Mouse (Mus musculus) C2C12 (cell line): ENCODE results near the gene Prr22. TPM values are rescaled to one million over a fixed set of nuclear protein-coding genes. Genes with fewer than 3 reads are reported as not detected.

Experiments used
- H3K27me3 ChIP-seq: one replicate; pipeline ENCODE4 v1.6.1; 2011; ENCODE audit not compliant: control insufficient read depth, insufficient read depth, insufficient read length
- H3K36me3 ChIP-seq: one replicate; pipeline ENCODE4 v1.6.1; 2011; ENCODE audit not compliant: control insufficient read depth, insufficient read depth
- H3K4me3 ChIP-seq: one replicate; pipeline ENCODE4 v1.5.1; 2011; ENCODE audit warnings: mild to moderate bottlenecking, control low read depth; ENCODE audit not compliant: poor library complexity, insufficient read depth, severe bottlenecking
- H3K79me2 ChIP-seq: one replicate; pipeline ENCODE4 v1.6.1; 2011; ENCODE audit not compliant: control insufficient read depth, insufficient read depth
- H3K79me3 ChIP-seq: one replicate; pipeline ENCODE4 v1.6.1; 2011; ENCODE audit warnings: low read depth, control low read depth
- H3ac ChIP-seq: one replicate; pipeline ENCODE3; 2011; ENCODE audit warnings: low read depth; ENCODE audit not compliant: control insufficient read depth, insufficient read length
- CEBPB ChIP-seq: IDR thresholded peaks from one replicate; pipeline ENCODE4 v1.6.1; 2011; ENCODE audit warnings: low read depth, mild to moderate bottlenecking, control low read depth, moderate library complexity
- CTCF ChIP-seq: IDR thresholded peaks from one replicate; pipeline ENCODE4 v1.5.1; 2011; ENCODE audit not compliant: control insufficient read depth, insufficient read depth, insufficient read length
- FOSL1 ChIP-seq: IDR thresholded peaks from one replicate; pipeline ENCODE4 v1.8.0; 2011; ENCODE audit warnings: mild to moderate bottlenecking, low read length; ENCODE audit not compliant: poor library complexity, insufficient read depth, severe bottlenecking
- MAX ChIP-seq: IDR thresholded peaks from one replicate; pipeline ENCODE4 v1.6.1; 2011; ENCODE audit warnings: mild to moderate bottlenecking, control low read depth
- MYOD1 ChIP-seq: IDR thresholded peaks from one replicate; pipeline ENCODE4 v1.6.1; 2011; ENCODE audit warnings: low read depth; ENCODE audit not compliant: control insufficient read depth, insufficient read length
- MYOG ChIP-seq: IDR thresholded peaks from one replicate; pipeline ENCODE4 v1.6.1; 2011; ENCODE audit not compliant: control insufficient read depth, insufficient read length; ENCODE audit errors: extremely low read depth
- USF1 ChIP-seq: IDR thresholded peaks from one replicate; pipeline ENCODE4 v1.6.1; 2011; ENCODE audit warnings: low read depth, mild to moderate bottlenecking, control low read depth, moderate library complexity
- long read RNA-seq, 2 experiments: library from polyadenylated mRNA; unstranded; transcript quantifications; one replicate each; pipeline ENCODE4 v2.0.0; 2019 to 2020
- polyA plus RNA-seq: library from polyadenylated mRNA; unstranded; fragments of >200 nt; fragmentation: generic; extraction: Trizol; gene quantifications from one replicate; pipeline ENCODE4 v1.2.1, GENCODE M21; 2012; ENCODE audit warnings: missing spikeins

Gene Prr22
- 0.47 TPM for polyA plus RNA-seq
- long read RNA-seq, experiment 1: 0 reads
- long read RNA-seq, experiment 2: 0 reads

DNA sequence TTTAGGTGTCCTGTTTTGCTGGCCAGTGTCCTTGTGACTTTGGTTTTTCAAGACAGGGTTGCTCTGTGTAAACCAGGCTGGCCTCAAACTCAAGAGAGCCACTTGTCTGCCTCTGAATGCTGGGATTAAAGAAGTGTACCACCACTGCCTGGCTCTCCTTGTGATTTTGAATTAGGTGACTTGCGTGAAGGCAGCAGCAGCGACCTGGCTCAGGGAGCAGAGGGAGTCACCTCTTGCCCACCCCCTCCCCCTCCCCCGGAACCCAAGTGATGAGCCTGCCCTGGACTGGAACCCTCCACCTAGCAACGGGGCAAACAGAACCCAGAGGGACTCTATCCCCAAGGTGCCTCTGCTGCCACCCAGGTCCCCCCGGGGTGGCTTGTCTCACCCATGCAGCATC is at the start of gene Prr22:
Gene Prr22, plus strand, starts transcription at position 301 of the 400 bp plus-strand sequence.
- Histone ChIP-seq H3K36me3 (peaks cover 19% of the 10 kb centered on the region), H3K79me3 (peaks cover 7% of the 10 kb centered on the region), H3ac (no peak within 1 kb of the TSS), H3K4me3 (no peak within 1 kb of the TSS), H3K27me3 (no peaks in the 10 kb centered on the region), H3K79me2 (peaks cover 10% of the 10 kb centered on the region)
- no peak for TF ChIP-seq MYOG
- TF ChIP-seq CEBPB: no peak
- TF ChIP-seq USF1: no peak
- no peak for TF ChIP-seq FOSL1
- no peak for TF ChIP-seq MAX
- TF ChIP-seq CTCF: no peak
- TF ChIP-seq MYOD1: no peak

DNA sequence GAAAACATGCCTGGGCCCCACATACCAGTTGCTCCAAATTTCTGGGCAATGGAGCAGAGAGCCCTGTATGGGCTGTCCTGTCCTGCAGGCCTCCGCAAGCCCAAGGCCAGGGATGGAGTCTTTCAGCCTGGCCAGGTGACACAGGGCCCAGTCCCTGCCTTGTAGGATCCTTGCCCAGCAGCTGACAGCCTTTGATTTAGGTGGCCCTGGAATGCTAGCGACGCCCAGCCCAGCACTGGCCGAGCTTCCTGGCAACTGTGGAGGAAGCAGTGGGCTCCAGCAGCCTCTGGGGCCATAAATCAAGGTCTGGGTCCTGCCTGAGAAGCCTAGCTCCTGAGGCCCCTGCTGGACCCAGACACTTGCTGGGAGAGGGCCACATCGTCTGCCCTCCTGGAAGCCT is 47.6 kb upstream of the Prr22 start:
- Histone ChIP-seq H3ac (no peak overlapping the region), H3K79me2 (peaks cover 39% of the 10 kb centered on the region), H3K79me3 (peaks cover 17% of the 10 kb centered on the region), H3K36me3 (no peaks in the 10 kb centered on the region), H3K27me3 (no peaks in the 10 kb centered on the region), H3K4me3 (no peak overlapping the region)
- TF ChIP-seq MAX (no peak), CEBPB (no peak), FOSL1 (no peak), USF1 (no peak), MYOD1 (no peak), MYOG (no peak), CTCF (no peak)

DNA sequence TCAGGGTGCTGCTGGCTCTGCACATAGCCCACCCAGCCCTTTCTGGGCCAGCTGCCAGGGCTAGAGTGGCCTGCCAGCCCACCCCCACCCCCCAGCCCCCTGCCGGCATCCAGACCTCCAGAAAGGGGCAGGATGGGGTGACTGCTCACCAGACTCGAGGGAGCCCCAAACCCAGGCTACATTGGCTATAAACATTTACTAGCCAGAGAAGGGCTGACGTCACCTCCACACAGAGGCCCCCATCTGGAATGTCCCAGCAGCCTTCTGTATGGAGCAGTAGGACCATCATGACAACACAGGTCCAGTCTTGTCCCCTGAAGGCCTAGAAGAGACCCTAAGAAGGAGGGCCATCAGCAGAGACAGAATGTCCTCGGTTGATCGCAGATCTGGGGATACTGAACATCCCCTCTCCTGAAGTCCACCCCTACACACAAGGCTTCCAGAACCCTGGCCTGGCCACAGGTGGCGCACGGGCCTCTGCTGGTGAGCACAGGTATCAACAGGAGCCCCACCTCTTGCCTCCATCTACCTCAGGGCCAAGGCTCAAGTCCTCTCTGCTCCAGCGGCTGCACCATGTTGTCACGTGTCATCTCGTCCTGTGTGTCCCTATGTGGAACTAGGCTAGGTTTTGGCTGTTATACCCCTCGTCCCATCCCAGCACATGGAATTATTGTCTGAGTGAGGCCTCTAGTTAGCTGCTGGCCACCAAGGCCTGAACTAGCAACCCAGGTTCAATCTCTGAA is 46.5 kb upstream of the Prr22 start:
- no peaks in the 10 kb centered on the region for H3K36me3 ChIP-seq
- TF ChIP-seq CTCF: no peak
- TF ChIP-seq MAX: no peak
- TF ChIP-seq CEBPB: no peak
- no peak for TF ChIP-seq USF1
- TF ChIP-seq FOSL1: no peak
- TF ChIP-seq MYOG: no peak
- TF ChIP-seq MYOD1: no peak
- H3K4me3 ChIP-seq: no peak overlapping the region

DNA sequence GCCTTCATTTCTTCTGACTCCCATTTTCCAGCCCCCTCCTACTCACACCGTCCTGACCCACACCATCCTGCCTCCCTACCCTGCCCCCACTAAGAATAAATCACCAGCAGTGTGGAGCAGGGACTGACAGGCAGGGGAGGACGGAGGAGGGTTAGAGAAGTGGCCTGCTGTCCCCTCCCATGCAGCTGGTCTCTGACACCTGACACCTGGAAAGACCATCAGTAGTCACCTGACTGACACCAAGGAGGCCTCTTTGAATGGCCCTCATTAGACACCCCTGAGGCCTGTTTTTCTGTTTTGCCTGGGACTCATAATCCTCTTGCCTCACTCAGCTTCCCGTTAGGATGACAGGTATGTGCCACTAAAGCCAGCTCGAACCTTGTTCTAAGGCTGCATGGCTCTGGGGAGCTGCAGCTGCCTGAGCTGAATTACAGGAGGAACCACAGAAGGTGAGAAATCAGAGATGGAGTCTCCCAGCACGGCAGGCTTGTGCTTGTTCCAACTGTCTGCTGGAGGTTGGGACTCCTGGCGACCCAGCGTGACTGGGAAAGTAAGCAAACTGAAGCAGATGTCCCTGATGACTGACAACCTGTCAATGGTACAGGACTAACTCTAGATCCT is 42.9 kb upstream of the Prr22 start:
- Histone ChIP-seq H3K79me3 (no peaks in the 10 kb centered on the region), H3K79me2 (no peaks in the 10 kb centered on the region), H3ac (no peak overlapping the region), H3K27me3 (peaks cover 29% of the 10 kb centered on the region), H3K4me3 (no peak overlapping the region), H3K36me3 (no peaks in the 10 kb centered on the region)
- TF ChIP-seq MYOG (no peak), CEBPB (no peak), MYOD1 (no peak), CTCF (no peak), USF1 (no peak), FOSL1 (no peak), MAX (no peak)

More for the DNA sequence above, 46.5 kb upstream of the Prr22 start:
- peaks cover 10% of the 10 kb centered on the region for H3K79me3 ChIP-seq
- peaks cover 30% of the 10 kb centered on the region for H3K79me2 ChIP-seq
- no peak overlapping the region for H3ac ChIP-seq
- H3K27me3 ChIP-seq: peaks cover 3% of the 10 kb centered on the region

DNA sequence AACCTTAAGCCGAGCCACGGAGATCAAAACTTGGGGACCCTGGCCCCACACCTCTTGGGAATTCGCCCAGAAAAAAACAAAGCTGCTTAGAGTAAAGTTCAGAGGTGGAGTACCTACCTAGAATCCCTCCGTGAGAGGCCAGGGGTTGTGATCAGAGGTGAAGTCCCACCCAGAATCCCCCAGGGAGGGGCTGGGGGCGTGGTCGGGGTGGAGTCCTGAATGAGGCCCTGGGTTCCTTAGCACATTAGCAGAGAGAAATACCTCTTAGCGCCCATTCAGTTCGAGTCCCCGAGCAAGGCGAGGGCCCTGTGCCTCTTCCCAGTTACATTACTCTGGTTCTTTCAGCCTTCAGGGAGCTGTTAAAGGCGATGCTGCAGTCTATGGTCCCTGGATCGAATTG is 42.4 kb upstream of the Prr22 start:
- no peaks in the 10 kb centered on the region for H3K79me3 ChIP-seq
- H3ac ChIP-seq: no peak overlapping the region
- H3K27me3 ChIP-seq: peaks cover 32% of the 10 kb centered on the region
- no peak for TF ChIP-seq CEBPB
- no peak for TF ChIP-seq FOSL1
- TF ChIP-seq MYOG: no peak
- no peak for TF ChIP-seq MAX
- TF ChIP-seq CTCF: no peak
- TF ChIP-seq USF1: no peak
- no peak for TF ChIP-seq MYOD1
- no peaks in the 10 kb centered on the region for H3K36me3 ChIP-seq
- no peaks in the 10 kb centered on the region for H3K79me2 ChIP-seq
- no peak overlapping the region for H3K4me3 ChIP-seq

DNA sequence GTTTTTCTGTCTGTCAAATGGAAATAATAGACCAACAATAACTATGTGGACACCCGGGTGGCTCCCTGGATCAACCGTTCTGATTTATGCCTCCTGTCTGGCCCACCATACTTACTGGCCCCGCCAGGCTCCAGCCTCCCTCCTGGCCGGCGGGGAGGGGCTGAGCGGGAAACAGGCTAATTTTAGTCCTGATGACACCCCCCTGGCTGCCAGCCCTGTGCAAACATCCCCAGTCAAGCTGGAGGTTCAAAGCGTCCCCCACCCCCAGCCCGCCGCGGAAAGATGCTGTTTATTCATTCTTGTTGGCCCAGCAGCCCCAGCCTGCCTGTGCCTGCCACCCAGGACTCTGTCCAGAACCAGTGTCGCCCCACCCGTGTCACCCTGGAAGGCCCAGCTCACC is 41.9 kb upstream of the Prr22 start:
- Histone ChIP-seq H3K79me2 (no peaks in the 10 kb centered on the region), H3ac (no peak overlapping the region), H3K4me3 (no peak overlapping the region), H3K36me3 (no peaks in the 10 kb centered on the region), H3K79me3 (no peaks in the 10 kb centered on the region), H3K27me3 (peaks cover 34% of the 10 kb centered on the region)
- TF ChIP-seq MYOG: no peak
- TF ChIP-seq USF1: no peak
- TF ChIP-seq CTCF: no peak
- TF ChIP-seq MYOD1: no peak
- no peak for TF ChIP-seq CEBPB
- TF ChIP-seq MAX: no peak
- no peak for TF ChIP-seq FOSL1
